Mouse (Mus musculus) liver, adult 2 months (tissue): ENCODE data around the gene Cacna2d3. TPM values are rescaled to one million over a fixed set of nuclear protein-coding genes. Genes with fewer than 3 reads are reported as not detected.

Source experiments
- DNase-seq: peaks from one replicate; pipeline ENCODE4 v3.0.0-alpha.2; 2011; ENCODE audit warnings: low read depth, low spot score; ENCODE audit errors: extremely low read depth
- H3K27ac ChIP-seq: fragments of 200-500 bp; replicated peaks from 2 replicates; pipeline ENCODE4 v1.5.1; 2012; ENCODE audit warnings: low read depth, mild to moderate bottlenecking, control low read depth, inconsistent platforms, low read length; ENCODE audit not compliant: insufficient read depth
- H3K27me3 ChIP-seq: fragments of 200-500 bp; 2 replicates; pipeline ENCODE4 v1.6.1; 2012; ENCODE audit warnings: mild to moderate bottlenecking, moderate library complexity, low read length, inconsistent platforms; ENCODE audit not compliant: control insufficient read depth, insufficient read depth
- H3K36me3 ChIP-seq: fragments of 200-500 bp; 2 replicates; pipeline ENCODE4 v1.6.1; 2012; ENCODE audit warnings: low read length, inconsistent platforms; ENCODE audit not compliant: control insufficient read depth, insufficient read depth
- H3K4me1 ChIP-seq: fragments of 200-500 bp; 2 replicates; pipeline ENCODE4 v1.6.1; 2011; ENCODE audit warnings: low read length; ENCODE audit not compliant: control insufficient read depth, insufficient read depth
- H3K4me3 ChIP-seq: fragments of 200-500 bp; 2 replicates; pipeline ENCODE4 v1.5.1; 2011; ENCODE audit warnings: low read depth, mild to moderate bottlenecking, control low read depth, low read length, moderate library complexity; ENCODE audit not compliant: insufficient read depth
- H3K79me2 ChIP-seq: fragments of 200-500 bp; 2 replicates; pipeline ENCODE4 v1.6.1; 2012; ENCODE audit warnings: inconsistent platforms, mild to moderate bottlenecking, low read length, moderate library complexity; ENCODE audit not compliant: control insufficient read depth, insufficient read depth
- H3K9ac ChIP-seq: fragments of 200-500 bp; 2 replicates; pipeline ENCODE4 v1.6.1; 2012; ENCODE audit warnings: low read depth, mild to moderate bottlenecking, control low read depth, inconsistent platforms, low read length
- CTCF ChIP-seq: fragments of 200-500 bp; IDR thresholded peaks from 2 replicates; pipeline ENCODE4 v1.5.1; 2011; ENCODE audit warnings: low read depth, low read length, control low read depth
- POLR2A ChIP-seq: fragments of 200-500 bp; IDR thresholded peaks from 2 replicates; pipeline ENCODE4 v1.6.1; 2011; ENCODE audit warnings: low read length, control low read depth; ENCODE audit not compliant: insufficient read depth; ENCODE audit errors: extremely low read depth
- WGBS: fragments of 180-500 bp; shearing (Covaris S2); methylation state at CpG from one replicate; pipeline ENCODE4 v1.1.7; 2018; 5-methylcytosine and 5-hydroxymethylcytosine counted together
- polyA plus RNA-seq: library from polyadenylated mRNA; depleted of rRNA; stranded (reverse); fragments of >200 nt; gene quantifications from 2 replicates; pipeline ENCODE4 v1.2.3, GENCODE M21; 2012
- total RNA-seq: library from RNA; depleted of rRNA; stranded (reverse); fragments of >200 nt; gene quantifications from 2 replicates; pipeline ENCODE4 v1.2.3, GENCODE M21; 2014

The Cacna2d3 gene
- total and polyA plus RNA-seq, 2 experiments = not detected

DNA sequence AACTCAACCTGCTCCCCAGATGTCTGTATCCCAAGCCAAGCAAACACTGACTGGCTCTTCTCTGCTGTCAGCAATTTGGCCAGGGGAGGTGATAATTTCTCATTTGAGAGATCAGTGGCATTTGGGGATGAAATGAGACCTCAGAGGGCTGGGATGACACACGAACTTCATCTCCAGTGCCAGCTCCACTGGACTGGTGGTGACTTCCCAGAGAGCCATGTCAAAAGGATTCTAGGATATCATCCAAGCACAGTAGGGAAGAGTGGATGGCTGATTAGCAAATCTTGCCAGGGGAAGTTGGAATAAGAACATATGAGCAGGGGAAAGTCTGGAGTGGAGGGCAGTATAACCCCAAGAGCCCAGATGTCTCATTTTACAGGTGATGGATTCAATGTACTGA lies 143.9 kb downstream of the Cacna2d3 start:
- no peak for DNase-seq
- Histone ChIP-seq H3K27me3 (no peaks in the 10 kb centered on the region), H3K27ac (no peak overlapping the region), H3K4me1 (no peaks in the 10 kb centered on the region), H3K9ac (no peak overlapping the region), H3K79me2 (no peaks in the 10 kb centered on the region), H3K36me3 (no peaks in the 10 kb centered on the region), H3K4me3 (no peak overlapping the region)
- WGBS = 60% methylated on average over 1 of the region's 1 CpGs
- TF ChIP-seq POLR2A (no peak), CTCF (no peak)

DNA sequence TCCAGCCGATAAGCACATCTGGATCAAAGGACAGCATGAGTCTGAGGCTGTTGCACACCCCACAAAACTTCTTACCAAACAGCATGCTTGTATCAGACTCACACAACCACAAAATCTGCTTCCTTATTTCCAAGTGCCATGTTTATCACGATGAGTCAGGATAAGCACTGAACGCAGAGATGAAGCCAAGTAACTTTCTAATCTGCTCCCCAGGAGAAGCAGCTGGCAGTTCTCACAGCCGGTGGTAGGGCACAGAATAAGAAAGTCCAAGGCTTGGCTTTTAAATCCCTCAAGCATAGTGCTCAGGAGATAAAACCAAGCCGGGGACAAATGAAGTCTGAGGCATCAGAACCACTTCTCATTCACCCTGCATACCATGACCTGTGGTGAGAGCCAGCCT lies 146.1 kb downstream of the Cacna2d3 start:
- H3K9ac ChIP-seq = no peak overlapping the region
- no peaks in the 10 kb centered on the region for H3K27me3 ChIP-seq
- TF ChIP-seq CTCF (no peak), POLR2A (no peak)
- DNase-seq = no peak
- no peaks in the 10 kb centered on the region for H3K4me1 ChIP-seq
- no peak overlapping the region for H3K4me3 ChIP-seq
- H3K27ac ChIP-seq = no peak overlapping the region
- no peaks in the 10 kb centered on the region for H3K36me3 ChIP-seq
- no peaks in the 10 kb centered on the region for H3K79me2 ChIP-seq
- WGBS = 57% methylated on average over 5 of the region's 5 CpGs

DNA sequence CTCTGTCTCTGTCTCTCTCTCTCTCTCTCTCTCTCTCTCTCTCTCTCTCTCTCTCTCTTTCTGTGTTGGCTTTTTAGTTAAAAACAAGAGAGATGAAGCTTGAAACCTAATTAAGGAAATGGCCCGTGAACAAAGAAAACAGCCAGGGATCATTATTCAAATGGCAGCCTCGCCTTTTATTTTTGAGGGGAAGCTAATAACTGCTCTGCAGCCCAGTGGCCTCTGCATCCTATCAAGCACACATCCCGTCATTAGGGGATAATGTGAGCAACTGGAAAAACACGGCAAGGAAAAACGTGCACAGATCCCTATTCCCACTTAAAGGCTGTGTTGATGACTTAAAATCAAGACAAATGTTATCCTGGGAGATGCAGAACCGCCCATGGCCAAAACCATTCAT lies 159.0 kb downstream of the Cacna2d3 start:
- Histone ChIP-seq H3K4me1 (no peaks in the 10 kb centered on the region), H3K9ac (no peak overlapping the region), H3K36me3 (no peaks in the 10 kb centered on the region), H3K27me3 (no peaks in the 10 kb centered on the region), H3K79me2 (no peaks in the 10 kb centered on the region), H3K4me3 (no peak overlapping the region), H3K27ac (no peak overlapping the region)
- 68% methylated on average over 6 of the region's 6 CpGs for WGBS
- TF ChIP-seq CTCF (no peak), POLR2A (no peak)
- no peak for DNase-seq

DNA sequence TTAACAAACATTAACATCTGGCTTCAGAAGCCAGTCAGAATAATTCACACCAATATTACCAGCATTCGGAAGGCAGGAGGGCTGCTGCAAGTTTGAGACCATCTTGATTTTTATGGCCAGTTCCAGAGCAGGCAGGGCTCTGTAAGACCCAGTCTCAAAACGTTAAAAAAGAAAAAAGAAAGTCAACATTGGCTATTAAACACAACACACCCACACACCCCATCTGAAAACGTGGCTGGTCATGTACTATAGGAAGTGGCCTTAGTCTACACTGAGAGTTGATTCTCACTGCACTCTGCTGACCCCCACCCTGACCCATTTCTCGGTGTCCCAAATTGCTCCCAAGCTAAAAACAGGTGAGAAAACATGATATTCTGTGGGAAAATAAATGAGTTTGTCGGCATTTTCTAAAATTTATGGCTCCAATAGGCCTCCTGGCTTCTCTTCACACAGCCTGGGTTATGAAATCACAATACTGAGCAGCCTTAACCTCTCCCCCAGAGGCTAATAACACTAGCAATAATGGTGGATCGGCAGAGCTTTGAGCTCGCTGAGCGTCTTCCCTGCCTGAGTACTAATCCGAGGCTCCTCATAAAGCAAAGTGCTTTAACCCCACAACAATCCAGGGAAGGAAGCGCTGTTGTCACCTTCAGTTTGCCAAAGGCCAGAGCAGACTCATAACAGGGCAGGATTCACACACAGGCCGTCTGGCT lies 160.4 kb downstream of the Cacna2d3 start:
- 76% methylated on average over 11 of the region's 11 CpGs for WGBS
- DNase-seq = no peak
- H3K9ac ChIP-seq = no peak overlapping the region
- TF ChIP-seq POLR2A (no peak), CTCF (no peak)
- H3K79me2 ChIP-seq = no peaks in the 10 kb centered on the region
- no peak overlapping the region for H3K27ac ChIP-seq
- H3K4me3 ChIP-seq = no peak overlapping the region
- H3K27me3 ChIP-seq = no peaks in the 10 kb centered on the region
- no peaks in the 10 kb centered on the region for H3K4me1 ChIP-seq
- H3K36me3 ChIP-seq = no peaks in the 10 kb centered on the region

DNA sequence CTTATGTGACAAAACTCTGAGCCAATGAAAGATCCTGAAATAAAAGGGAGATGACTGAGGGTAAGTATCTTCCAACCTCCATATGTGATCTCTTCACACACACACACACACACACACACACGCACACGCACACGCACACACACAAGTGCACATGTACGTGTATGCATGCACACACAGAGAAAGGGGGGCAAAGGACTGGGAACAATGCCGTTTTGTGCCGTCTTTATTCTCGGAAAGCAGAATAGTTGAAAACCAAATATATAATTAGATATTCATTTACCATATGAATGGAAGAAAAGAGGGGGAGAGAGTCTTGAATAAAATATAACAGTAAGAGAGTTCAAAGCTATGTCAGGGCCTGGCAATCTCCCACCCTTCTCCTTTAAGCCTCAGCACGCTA lies 163.2 kb downstream of the Cacna2d3 start:
- no peaks in the 10 kb centered on the region for H3K36me3 ChIP-seq
- no peak for DNase-seq
- H3K4me3 ChIP-seq = no peak overlapping the region
- 91% methylated on average over 8 of the region's 8 CpGs for WGBS
- no peaks in the 10 kb centered on the region for H3K27me3 ChIP-seq
- H3K27ac ChIP-seq = no peak overlapping the region
- no peaks in the 10 kb centered on the region for H3K4me1 ChIP-seq
- H3K79me2 ChIP-seq = no peaks in the 10 kb centered on the region
- H3K9ac ChIP-seq = no peak overlapping the region
- no peak for TF ChIP-seq CTCF
- no peak for TF ChIP-seq POLR2A

DNA sequence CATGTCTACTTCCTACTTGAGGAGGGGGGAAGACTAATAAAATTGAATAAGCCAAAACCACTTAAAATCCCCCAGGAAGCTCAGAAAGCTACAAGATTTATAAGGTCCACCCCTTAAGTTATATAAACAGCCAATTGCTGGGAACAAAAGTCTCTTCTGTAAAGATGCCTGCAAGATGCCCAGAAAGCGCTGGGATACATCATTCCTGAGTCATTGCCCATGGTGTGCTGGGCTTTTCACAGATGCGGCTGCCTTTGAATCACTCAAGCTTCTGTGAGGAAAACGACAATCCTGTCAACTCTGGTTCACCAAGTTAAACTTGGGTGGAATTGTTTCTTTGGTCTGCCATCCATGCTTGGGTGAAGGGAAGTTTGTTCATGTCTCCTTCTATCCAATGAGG lies 165.5 kb downstream of the Cacna2d3 start:
- Histone ChIP-seq H3K4me3 (no peak overlapping the region), H3K9ac (no peak overlapping the region), H3K27ac (no peak overlapping the region), H3K36me3 (no peaks in the 10 kb centered on the region), H3K27me3 (no peaks in the 10 kb centered on the region), H3K4me1 (no peaks in the 10 kb centered on the region), H3K79me2 (no peaks in the 10 kb centered on the region)
- DNase-seq = no peak
- 85% methylated on average over 3 of the region's 3 CpGs for WGBS
- TF ChIP-seq CTCF = no peak
- no peak for TF ChIP-seq POLR2A
